Mouse (Mus musculus): ENCODE results near the gene Gm29644.
"Not testable (repeated sequence)": the region's sequence is repeated elsewhere in the genome, so short reads cannot be mapped to it uniquely, and the experiment has no call there.

The Gm29644 gene

GRCm38 (mm10) chrY:70303187-70303586, at the start of gene Gm29644, which contains the start of gene Gm29423:
Gene Gm29644, minus strand, starts transcription at chrY:70303343.
Gene Gm29423, minus strand, starts transcription at chrY:70303287.
- not testable (repeated sequence) for DNase-seq

DNA sequence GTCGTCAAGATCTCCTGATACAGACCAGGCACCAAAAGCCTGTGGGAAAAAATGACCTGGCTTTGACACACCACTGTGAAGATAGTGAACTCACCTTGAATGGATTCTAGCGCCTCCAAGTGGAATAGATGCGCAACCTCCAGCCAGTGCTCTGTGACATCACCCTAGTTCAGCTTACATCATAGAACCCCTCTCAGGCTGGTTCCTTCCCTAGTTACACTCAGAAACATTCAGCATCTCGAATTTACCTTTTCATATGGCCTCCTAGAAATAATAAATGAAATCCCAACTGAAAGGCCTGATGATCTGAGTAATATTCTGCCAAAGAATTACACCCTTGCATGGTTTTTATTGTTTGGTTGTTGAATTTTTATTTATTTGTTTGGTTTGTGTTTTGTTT, 29.6 kb downstream of the Gm29644 start, which contains the start of gene Gm21118:
TSS of gene Gm21118 (minus strand) at position 101 of the 400 bp plus-strand sequence.
- not testable (repeated sequence) for DNase-seq

Data from lung, postnatal 36 days (tissue).